Mouse (Mus musculus): ENCODE data around the gene Hrct1.

DNA sequence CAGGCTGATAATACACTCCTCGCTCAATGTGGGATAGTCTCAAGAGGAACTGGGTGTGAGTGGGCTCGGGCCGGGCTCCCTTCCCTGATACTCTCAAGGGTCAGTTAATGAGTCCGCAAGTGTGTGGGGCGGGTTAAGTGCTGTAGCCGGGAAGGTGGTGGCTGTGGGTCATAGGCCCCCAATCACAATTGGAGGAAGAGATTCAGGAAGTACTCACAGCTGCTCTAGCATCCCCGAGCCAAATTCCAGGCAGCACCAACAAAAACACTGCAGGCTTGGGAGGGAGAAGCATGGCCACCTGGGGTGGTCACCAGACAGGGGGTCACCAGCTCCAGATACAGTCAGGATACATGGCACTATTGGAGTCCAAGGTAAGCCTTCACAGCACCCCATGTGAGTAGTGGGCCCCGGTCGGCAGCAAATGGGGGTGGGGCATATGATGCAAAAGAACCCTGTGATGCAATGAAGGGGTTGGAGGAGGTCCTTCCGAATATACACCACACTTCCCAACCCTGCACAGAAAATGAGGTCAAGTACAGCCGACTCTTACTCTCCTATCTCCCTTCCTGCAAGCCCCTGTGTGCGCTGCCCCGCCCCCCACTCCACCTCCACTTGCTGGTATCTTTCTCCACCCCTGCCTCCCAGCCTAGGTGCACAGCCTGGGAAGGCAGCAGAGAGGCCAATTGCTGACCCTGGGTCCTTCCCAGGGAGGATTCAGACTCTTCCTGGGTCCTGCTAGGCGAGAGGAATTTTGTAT, 3.0 kb downstream of the Hrct1 start, which contains the start of gene Spaar:
- TF ChIP-seq CTCF (IDR thresholded peaks at IDR 0.05) (no peak), POLR2A (IDR thresholded peaks at IDR 0.05; ENCODE audit: insufficient read depth, low read depth, low read length) (peak; percentile 88), EP300 (IDR thresholded peaks at IDR 0.05; ENCODE audit: insufficient read depth, low read depth, low read length) (peak; percentile 95)

Data from heart, adult 2 months (tissue).